Mouse (Mus musculus) intestine, postnatal 0 days (tissue): ENCODE results near the gene Ugt1a6a. TPM values are rescaled to one million over a fixed set of nuclear protein-coding genes. Genes with fewer than 3 reads are reported as not detected.

Experiments used
- ATAC-seq: fragments of 200-750 bp; cut with Nextera tagmentation; 2 replicates; pipeline ENCODE4 v1.8.0; 2017; ENCODE audit warnings: mild to moderate bottlenecking, moderate TSS enrichment, moderate library complexity
- H3K27ac ChIP-seq: fragments of 300-500 bp; sonication (generic); 2 replicates; pipeline ENCODE4 v1.5.1; 2014; ENCODE audit warnings: mild to moderate bottlenecking, low read depth, low read length, moderate library complexity
- H3K27me3 ChIP-seq: fragments of 300-500 bp; sonication (generic); replicated peaks from 2 replicates; pipeline ENCODE4 v1.6.1; 2014; ENCODE audit warnings: low read length, mixed read lengths; ENCODE audit not compliant: control insufficient read depth, insufficient read depth
- H3K36me3 ChIP-seq: fragments of 300-500 bp; sonication (generic); 2 replicates; pipeline ENCODE4 v1.6.1; 2014; ENCODE audit warnings: mild to moderate bottlenecking, moderate library complexity; ENCODE audit not compliant: control insufficient read depth, insufficient read depth
- H3K4me1 ChIP-seq: fragments of 300-500 bp; sonication (generic); replicated peaks from 2 replicates; pipeline ENCODE4 v1.6.1; 2014; ENCODE audit warnings: antibody characterized with exemption, low read length, mixed read lengths; ENCODE audit not compliant: control insufficient read depth, insufficient read depth
- H3K4me2 ChIP-seq: fragments of 300-500 bp; sonication (generic); replicated peaks from 2 replicates; pipeline ENCODE4 v1.6.1; 2014; ENCODE audit warnings: low read depth, mild to moderate bottlenecking, moderate library complexity
- H3K4me3 ChIP-seq: fragments of 300-500 bp; sonication (generic); 2 replicates; pipeline ENCODE4 v1.5.1; 2014; ENCODE audit warnings: low read depth, low read length
- H3K9ac ChIP-seq: fragments of 300-500 bp; sonication (generic); 2 replicates; pipeline ENCODE4 v1.6.1; 2014; ENCODE audit warnings: mild to moderate bottlenecking, low read depth, low read length
- H3K9me3 ChIP-seq: fragments of 300-500 bp; sonication (generic); 2 replicates; pipeline ENCODE4 v1.6.1; 2016; ENCODE audit warnings: mixed run types; ENCODE audit not compliant: control insufficient read depth
- CTCF ChIP-seq: sonication (generic); IDR thresholded peaks from 2 replicates; pipeline ENCODE4 v1.5.1; 2016; ENCODE audit warnings: low read depth, mild to moderate bottlenecking, control low read depth, antibody characterized with exemption, moderate library complexity
- WGBS: fragments of 180-500 bp; shearing (Covaris S2); extraction: QIAGEN DNeasy Blood & Tissue Kit; methylation state at CpG from one replicate; pipeline ENCODE4 v1.1.7; 2014; 5-methylcytosine and 5-hydroxymethylcytosine counted together
- polyA plus RNA-seq: library from polyadenylated mRNA; unstranded; fragments of >200 nt; fragmentation: Nextera tagmentation; extraction: Ambion mirVana; gene quantifications from 2 replicates; pipeline ENCODE4 v1.2.1, GENCODE M21; 2015

The Ugt1a6a gene
- polyA plus RNA-seq, 1 experiment from 2014 or later, result 5.7 TPM

DNA sequence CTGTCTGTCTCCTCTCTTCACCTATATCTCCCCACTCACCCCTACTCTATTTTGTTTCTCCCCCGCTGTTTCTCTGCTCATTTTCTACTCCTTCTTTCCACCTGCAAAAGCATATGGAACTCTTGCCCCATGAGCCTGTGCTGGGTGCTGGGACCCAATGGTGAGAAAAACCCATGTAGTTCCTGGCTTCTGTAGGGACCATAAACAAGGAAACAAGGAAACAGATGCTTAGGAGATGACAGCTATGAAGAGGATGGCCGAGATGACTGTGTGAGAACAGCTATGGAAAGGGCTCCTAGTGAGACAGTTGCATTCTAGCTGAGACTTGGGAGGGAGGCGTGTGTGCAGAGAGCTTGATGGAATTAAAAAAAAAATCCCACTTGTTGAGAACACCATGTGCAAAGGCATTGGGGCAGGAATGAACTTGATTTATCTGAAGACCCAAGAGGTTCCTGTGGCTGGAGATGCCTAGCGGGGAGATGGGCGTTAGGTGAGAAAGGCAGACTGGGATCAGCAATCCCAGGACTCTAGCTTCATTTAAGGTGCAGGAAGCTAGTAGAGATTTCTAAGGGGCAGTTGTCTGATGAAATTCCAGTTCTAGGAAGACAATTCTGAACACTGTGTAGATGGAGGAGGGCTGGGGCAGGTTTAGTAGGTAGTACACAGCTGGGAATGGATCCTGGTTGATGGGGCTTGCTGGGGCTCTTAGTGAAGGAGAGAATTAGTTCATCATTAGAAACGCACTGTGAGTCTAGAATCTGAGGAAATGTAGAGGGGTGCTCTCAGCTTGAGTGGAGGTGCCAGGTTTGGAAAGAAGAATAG, 96.6 kb downstream of the Ugt1a6a start:
- no peak for TF ChIP-seq CTCF
- no peak overlapping the region for H3K9ac ChIP-seq
- H3K4me2 ChIP-seq, result no peak overlapping the region
- H3K4me3 ChIP-seq, result no peak overlapping the region
- no peaks in the 10 kb centered on the region for H3K36me3 ChIP-seq
- no peaks in the 10 kb centered on the region for H3K27me3 ChIP-seq
- no peaks in the 10 kb centered on the region for H3K4me1 ChIP-seq
- ATAC-seq, result no peak
- peaks cover 56% of the 10 kb centered on the region for H3K9me3 ChIP-seq
- 76% methylated on average over 6 of the region's 6 CpGs for WGBS
- H3K27ac ChIP-seq, result no peak overlapping the region

DNA sequence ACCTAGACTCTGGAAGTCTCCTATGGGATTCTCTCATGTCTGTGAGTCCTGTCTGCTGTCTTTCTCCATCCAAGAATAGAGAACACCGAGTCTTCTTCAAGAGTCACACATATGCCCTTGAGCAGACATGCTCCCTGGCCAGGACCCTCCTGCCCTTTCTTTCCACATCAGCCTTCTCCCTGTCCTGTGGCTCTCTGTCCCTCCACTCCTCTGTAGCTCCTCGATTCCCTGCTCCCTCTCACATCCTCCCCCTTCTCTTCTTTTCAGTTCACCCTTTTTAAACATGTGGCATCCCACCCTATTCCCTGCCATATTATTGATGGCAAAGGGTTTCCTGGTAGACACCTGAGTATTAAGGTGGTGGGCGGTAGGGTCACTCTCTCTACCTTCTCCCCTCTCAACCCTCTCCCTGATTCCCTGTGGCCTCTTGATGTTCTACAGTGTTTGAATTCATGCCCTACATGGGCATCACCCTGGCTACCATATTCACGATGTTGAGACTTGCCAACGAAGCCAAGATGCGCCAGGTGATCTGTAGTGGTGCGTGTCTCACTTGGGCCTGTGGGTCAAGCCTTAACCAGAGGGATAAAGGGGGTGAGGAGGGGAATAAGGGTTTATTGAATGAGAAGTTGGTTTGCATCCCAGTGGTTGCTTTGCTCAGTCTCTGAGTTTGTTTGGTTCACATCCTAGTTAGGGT, 97.3 kb downstream of the Ugt1a6a start:
- H3K9ac ChIP-seq, result no peak overlapping the region
- WGBS, result 63% methylated on average over 7 of the region's 7 CpGs
- no peak overlapping the region for H3K4me2 ChIP-seq
- ATAC-seq, result no peak
- peaks cover 49% of the 10 kb centered on the region for H3K9me3 ChIP-seq
- H3K36me3 ChIP-seq, result no peaks in the 10 kb centered on the region
- no peak for TF ChIP-seq CTCF
- H3K27ac ChIP-seq, result no peak overlapping the region
- H3K4me3 ChIP-seq, result no peak overlapping the region
- no peaks in the 10 kb centered on the region for H3K4me1 ChIP-seq
- H3K27me3 ChIP-seq, result no peaks in the 10 kb centered on the region

DNA sequence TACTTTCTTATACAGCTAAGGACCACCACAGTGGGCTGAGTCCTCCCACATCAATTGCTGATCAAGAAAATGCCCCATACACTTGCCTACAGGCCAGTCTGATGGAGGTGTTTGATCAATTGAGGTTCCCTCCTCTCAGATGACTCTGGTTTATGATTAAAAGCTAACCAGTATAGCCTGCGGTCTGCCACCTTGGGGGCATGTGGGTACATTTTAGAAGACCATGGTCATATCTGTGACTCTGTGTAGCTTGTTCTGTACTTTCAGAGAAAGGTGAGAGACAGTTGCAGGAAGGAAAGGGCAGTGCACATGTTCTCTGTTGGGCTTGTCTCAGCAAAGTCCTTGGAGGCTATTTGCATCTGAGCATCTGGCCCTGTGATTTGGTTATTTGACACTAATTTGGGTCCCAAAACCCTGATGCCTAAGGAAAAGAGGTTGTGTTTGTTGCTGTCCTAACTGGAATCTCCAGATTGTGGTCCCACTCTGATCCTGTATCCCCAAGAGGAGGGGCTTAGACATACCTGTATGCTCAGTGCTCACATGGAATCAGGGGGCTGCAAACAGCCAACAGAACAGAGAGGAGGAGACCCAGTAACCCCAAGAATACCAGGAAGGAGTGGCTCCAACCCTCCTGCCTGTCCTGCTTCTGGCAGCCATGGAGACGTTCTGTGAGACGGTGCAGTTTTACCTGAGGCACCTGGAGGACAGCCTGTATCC, 98.2 kb downstream of the Ugt1a6a start:
- H3K27ac ChIP-seq, result no peak overlapping the region
- H3K4me1 ChIP-seq, result no peaks in the 10 kb centered on the region
- ATAC-seq, result no peak
- no peak overlapping the region for H3K4me2 ChIP-seq
- H3K27me3 ChIP-seq, result no peaks in the 10 kb centered on the region
- H3K9ac ChIP-seq, result no peak overlapping the region
- no peaks in the 10 kb centered on the region for H3K36me3 ChIP-seq
- no peak for TF ChIP-seq CTCF
- no peak overlapping the region for H3K4me3 ChIP-seq
- WGBS, result 56% methylated on average over 3 of the region's 3 CpGs
- peaks cover 51% of the 10 kb centered on the region for H3K9me3 ChIP-seq

GRCm38 (mm10) chr1:88233421-88234247, 99.0 kb downstream of the Ugt1a6a start:
- H3K4me1 ChIP-seq, result no peaks in the 10 kb centered on the region
- H3K4me2 ChIP-seq, result no peak overlapping the region
- H3K27ac ChIP-seq, result no peak overlapping the region
- H3K36me3 ChIP-seq, result no peaks in the 10 kb centered on the region
- H3K4me3 ChIP-seq, result no peak overlapping the region
- no peak for TF ChIP-seq CTCF
- peaks cover 52% of the 10 kb centered on the region for H3K9me3 ChIP-seq
- no peaks in the 10 kb centered on the region for H3K27me3 ChIP-seq
- ATAC-seq, result no peak
- no peak overlapping the region for H3K9ac ChIP-seq
- WGBS, result 67% methylated on average over 14 of the region's 14 CpGs

- Histone ChIP-seq H3K36me3 (no peaks in the 10 kb centered on the region), H3K27me3 (no peaks in the 10 kb centered on the region), H3K4me2 (no peak overlapping the region), H3K4me1 (no peaks in the 10 kb centered on the region), H3K9me3 (peaks cover 57% of the 10 kb centered on the region), H3K4me3 (no peak overlapping the region), H3K27ac (no peak overlapping the region), H3K9ac (no peak overlapping the region)
- no peak for TF ChIP-seq CTCF
- WGBS, result 61% methylated on average over 4 of the region's 4 CpGs
- ATAC-seq, result no peak
These were observed 99.6 kb downstream of the Ugt1a6a start for GRCm38 (mm10) chr1:88234248-88234610.
